ENCODE assay signal across 7 mouse cellular contexts in the genomic region with DNA sequence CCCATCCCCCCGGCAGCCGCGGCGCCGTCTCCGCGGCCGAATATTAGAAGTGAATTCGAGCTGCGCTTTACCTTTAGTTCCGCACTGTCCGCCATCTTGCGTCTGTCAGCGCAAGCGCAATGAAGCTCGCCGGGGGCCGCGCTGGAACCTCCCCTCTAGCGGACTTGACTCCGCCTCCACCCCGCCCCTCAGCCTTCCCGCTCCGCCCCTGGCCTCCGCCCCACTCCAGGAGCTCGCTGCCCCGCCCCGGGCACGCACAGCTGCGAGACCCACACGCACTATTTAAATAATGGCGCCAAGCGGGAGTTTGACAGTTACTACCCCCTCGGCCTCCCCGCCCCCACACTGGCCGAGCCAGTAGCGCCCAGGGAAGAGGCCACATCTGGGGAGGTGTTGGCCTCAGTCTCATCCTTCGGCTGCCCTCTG. TPM values are rescaled to one million over a fixed set of nuclear protein-coding genes. Genes with fewer than 3 reads are reported as not detected.
A peak's percentile ranks its signal among the peaks of the same experiment; 100 is the strongest.
DNase-seq lines count a peak whose midpoint lies in the region; ATAC-seq lines count a peak whose summit lies in the region.

No protein-coding gene starts in this region.

- peak overlapping the region; percentile 98 for H3K27ac ChIP-seq in intestine, embryonic 15.5 days
- peak overlapping the region; percentile 96 for H3K27ac ChIP-seq in midbrain, embryonic 10.5 days (replicated peaks)

- H3K9me3 ChIP-seq in intestine, embryonic 15.5 days: no peaks in the 10 kb centered on the region
- H3K9me3 ChIP-seq in midbrain, embryonic 10.5 days (replicated peaks): no peaks in the 10 kb centered on the region

- peak overlapping the region; percentile 96 for H3K9ac ChIP-seq in intestine, embryonic 15.5 days

- no peaks in the 10 kb centered on the region for H3K27me3 ChIP-seq in intestine, embryonic 15.5 days (replicated peaks)
- H3K27me3 ChIP-seq in midbrain, embryonic 10.5 days (ENCODE audit: low read depth, poor library complexity, severe bottlenecking): peaks cover 10% of the 10 kb centered on the region

- DNase-seq in adrenal gland, adult 2 months: peak; percentile 99
- DNase-seq in embryo, embryonic 11.5 days (ENCODE audit: low read depth, low spot score): peak; percentile 96
- peak; percentile 96 for DNase-seq in gastrocnemius, postnatal 36 days
- peak; percentile 95 to 98 for DNase-seq in left cerebral cortex, postnatal 25 days (ENCODE audit: low spot score in 2 of 2)
- peak; percentile 99 for DNase-seq in midbrain, embryonic 10.5 days (ENCODE audit: low spot score)
- peak; percentile 97 for DNase-seq in right cerebral cortex, postnatal 4 days

- WGBS in intestine, embryonic 15.5 days: under 1% methylated on average over 38 of the region's 38 CpGs
- under 1% methylated on average over 38 of the region's 38 CpGs for WGBS in midbrain, embryonic 10.5 days

- intact Hi-C loops in gastrocnemius, postnatal 36 days (cut with DNase I): loop anchor here (5.0 kb wide), 2 partner anchors 133 to 142 kb away; no protein-coding TSS in a partner anchor
- intact Hi-C loops in left cerebral cortex, postnatal 25 days (cut with DNase I): loop anchor here (2.0 to 5.0 kb wide), 3 partner anchors 77 to 144 kb away; no protein-coding TSS in a partner anchor

- H3K4me2 ChIP-seq in intestine, embryonic 15.5 days (replicated peaks): peak overlapping the region; percentile 91

- H3K4me1 ChIP-seq in intestine, embryonic 15.5 days (replicated peaks): peaks cover 14% of the 10 kb centered on the region
- H3K4me1 ChIP-seq in midbrain, embryonic 10.5 days: peaks cover 38% of the 10 kb centered on the region

- H3K4me3 ChIP-seq in intestine, embryonic 15.5 days (replicated peaks): peak overlapping the region; percentile 99
- H3K4me3 ChIP-seq in midbrain, embryonic 10.5 days: peak overlapping the region; percentile 99

- ATAC-seq in intestine, embryonic 15.5 days: peak; percentile 99

- H3K36me3 ChIP-seq in intestine, embryonic 15.5 days: no peaks in the 10 kb centered on the region
- H3K36me3 ChIP-seq in midbrain, embryonic 10.5 days: no peaks in the 10 kb centered on the region

RNA-seq across cellular contexts. Expression of a gene that starts 6.9 kb away (rescaled TPM):
- 10 to 100 TPM; 36.5 to 43.8 TPM for total RNA-seq in adrenal gland, adult 2 months (2021)
- 7.7 and 9.3 TPM in 2 replicates for polyA plus RNA-seq in adrenal gland, adult 2 months (2012; rRNA removed)
- total RNA-seq in gastrocnemius, postnatal 36 days (2021): 10 to 100 TPM; 14.5 to 16.1 TPM
- 46.4 and 49.2 TPM in 2 replicates for polyA plus RNA-seq in intestine, embryonic 15.5 days (2015; fragmentation: Nextera tagmentation; extraction: Ambion mirVana)
- 10 to 100 TPM; 59.8 to 64.3 TPM for total RNA-seq in left cerebral cortex, postnatal 25 days (2021)
- 56.8 and 63.6 TPM in 2 replicates for polyA plus RNA-seq in midbrain, embryonic 10.5 days (2016; fragmentation: Nextera tagmentation; extraction: Ambion mirVana)

Comparison
In these comparisons a context has a peak if more than half of its experiments do, and no peak if none do; other contexts are left out.
1. Peak in every context shown above with its lines: DNase-seq, ATAC-seq, H3K4me3 ChIP-seq and H3K27ac ChIP-seq.